Mouse (Mus musculus) olfactory bulb, adult 2 months (tissue): ENCODE results near the gene Bag2.

Experiments
- CTCF ChIP-seq: fragments of 200-500 bp; IDR thresholded peaks from 2 replicates; pipeline ENCODE4 v1.5.1; 2012; ENCODE audit warnings: low read depth, mild to moderate bottlenecking, low read length, moderate library complexity; ENCODE audit not compliant: insufficient read depth
- POLR2A ChIP-seq: fragments of 200-500 bp; IDR thresholded peaks from 2 replicates; pipeline ENCODE4 v1.6.1; 2012; ENCODE audit warnings: mild to moderate bottlenecking, low read depth, low read length, moderate library complexity; ENCODE audit not compliant: insufficient read depth

GRCm38 (mm10) chr1:33788072-33788471 is 30.5 kb upstream of the Bag2 start:
- TF ChIP-seq CTCF, result no peak
- TF ChIP-seq POLR2A, result no peak
